Mouse (Mus musculus) T-helper 1 cell (primary cell): ENCODE measurements around the gene Olfr1493-ps1.

Experiments used
- in situ Hi-C: fragments of 300-600 bp; cut with MboI, MseI; formaldehyde crosslinking; loops from one replicate; pipeline ENCODE4 v1.15.1; 2025; ENCODE audit warnings: high pct_unique_total_duplicates

The Olfr1493-ps1 gene

DNA sequence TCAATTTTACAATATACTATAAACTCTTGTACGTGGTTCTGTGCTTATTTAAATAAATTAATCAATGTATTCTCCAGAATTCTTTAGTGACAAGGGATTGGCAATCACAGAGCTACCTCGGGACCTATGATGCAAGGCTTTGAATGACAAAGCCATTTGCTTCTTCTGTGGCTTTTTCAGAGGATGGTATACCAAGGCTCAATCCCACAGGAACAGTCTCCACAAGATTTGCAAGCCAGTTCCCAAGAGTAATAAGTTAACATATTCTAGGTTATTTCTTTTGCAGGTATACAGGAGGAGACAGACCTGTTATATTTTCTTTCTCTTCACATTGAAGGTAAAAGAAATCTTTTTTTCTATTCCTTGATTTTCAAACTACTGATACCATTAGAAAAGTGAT, at the start of gene Olfr1493-ps1:
TSS of gene Olfr1493-ps1 (plus strand) at position 301 of the 400 bp plus-strand sequence.
- in situ Hi-C loops = no loop called here

DNA sequence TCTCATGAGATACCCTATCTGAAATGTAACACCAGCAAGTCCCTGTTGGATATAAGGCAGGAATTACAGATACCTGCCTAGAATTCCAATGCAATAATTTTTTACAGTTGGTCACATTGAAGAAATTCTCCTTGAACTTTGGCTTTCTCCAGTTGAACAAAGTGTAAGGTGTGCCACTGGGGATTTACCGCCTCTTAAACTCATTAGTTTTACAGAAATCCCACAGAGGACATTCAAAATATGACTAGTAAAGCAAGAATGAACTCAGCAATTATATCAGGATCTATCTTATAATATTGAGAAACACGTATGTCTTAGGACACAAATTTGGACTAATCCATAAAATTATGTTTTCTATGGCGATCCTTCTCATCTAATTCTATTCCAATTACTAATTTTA, 26.1 kb upstream of the Olfr1493-ps1 start, which contains the start of gene Olfr1491:
TSS of gene Olfr1491 (plus strand) at position 301 of the 400 bp plus-strand sequence.
- in situ Hi-C loops = no loop called here

DNA sequence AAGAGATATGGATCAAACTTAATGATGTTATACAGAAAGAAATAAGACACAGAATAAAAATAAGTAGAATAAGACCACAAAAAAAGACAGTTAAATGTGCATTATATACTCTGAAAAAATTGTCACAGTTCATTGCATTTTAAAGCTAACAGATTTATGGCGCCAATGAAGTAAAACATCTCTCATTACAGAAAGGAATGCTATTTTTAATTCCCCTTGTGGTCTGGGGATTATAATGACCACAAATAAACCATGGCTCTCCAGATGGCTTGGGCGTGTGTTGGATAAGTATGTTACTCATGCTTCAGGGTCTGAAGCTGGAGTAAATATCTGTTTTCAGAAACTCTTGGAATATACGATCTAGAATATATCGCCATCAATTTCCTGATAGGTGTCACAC, 16.4 kb downstream of the Olfr1493-ps1 start, which contains the start of gene Olfr1494:
TSS of gene Olfr1494 (plus strand) at position 301 of the 400 bp plus-strand sequence.
- in situ Hi-C loops = no loop called here

DNA sequence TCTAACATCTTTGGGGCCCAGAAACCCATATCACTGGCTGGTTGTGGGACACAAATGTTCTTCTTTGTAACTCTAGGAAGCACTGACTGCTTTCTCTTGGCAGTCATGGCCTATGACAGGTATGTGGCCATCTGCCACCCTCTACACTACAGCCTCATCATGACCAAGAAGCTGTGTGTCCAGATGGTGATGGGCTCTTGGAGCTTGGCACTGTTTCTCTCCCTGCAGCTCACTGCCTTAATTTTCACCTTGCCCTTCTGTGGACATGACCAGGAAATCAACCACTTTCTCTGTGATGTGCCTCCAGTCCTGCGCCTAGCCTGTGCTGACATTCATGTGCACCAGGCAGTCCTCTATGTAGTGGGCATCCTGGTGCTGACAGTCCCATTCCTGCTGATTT, 26.3 kb downstream of the Olfr1493-ps1 start:
- in situ Hi-C loops = no loop called here

- in situ Hi-C loops = no loop called here
These were observed 41.2 kb downstream of the Olfr1493-ps1 start, which contains the start of gene Olfr1495 for GRCm38 (mm10) chr19:13764306-13764705. Gene Olfr1495, plus strand, starts transcription at chr19:13764606.

DNA sequence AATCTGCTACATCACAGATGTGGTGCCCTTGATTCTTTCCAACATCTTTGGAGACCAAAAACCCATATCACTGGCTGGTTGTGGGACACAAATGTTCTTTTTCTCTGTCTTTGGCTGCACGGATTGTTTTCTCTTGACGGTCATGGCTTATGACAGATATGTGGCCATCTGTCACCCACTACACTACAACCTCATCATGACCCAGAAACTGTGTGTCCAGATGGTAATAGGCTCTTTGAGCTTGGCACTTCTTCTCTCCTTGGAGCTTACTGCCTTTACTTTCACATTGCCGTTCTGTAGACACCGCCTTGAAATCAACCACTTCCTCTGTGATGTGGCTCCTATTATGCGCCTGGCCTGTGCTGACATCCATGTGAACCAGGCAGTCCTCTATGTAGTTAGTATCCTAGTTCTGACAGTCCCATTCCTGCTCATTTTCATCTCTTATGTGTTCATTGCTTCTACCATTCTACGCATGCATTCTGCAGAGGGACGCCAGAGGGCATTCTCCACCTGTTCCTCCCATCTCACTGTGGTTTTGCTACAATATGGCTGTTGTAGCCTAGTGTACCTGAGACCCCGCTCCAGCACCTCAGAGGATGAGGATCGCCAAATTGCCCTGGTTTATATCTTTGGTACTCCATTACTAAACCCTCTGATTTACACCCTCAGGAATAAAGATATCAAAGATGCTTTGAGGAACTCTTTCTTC, 45.6 kb downstream of the Olfr1493-ps1 start:
- in situ Hi-C loops = no loop called here

DNA sequence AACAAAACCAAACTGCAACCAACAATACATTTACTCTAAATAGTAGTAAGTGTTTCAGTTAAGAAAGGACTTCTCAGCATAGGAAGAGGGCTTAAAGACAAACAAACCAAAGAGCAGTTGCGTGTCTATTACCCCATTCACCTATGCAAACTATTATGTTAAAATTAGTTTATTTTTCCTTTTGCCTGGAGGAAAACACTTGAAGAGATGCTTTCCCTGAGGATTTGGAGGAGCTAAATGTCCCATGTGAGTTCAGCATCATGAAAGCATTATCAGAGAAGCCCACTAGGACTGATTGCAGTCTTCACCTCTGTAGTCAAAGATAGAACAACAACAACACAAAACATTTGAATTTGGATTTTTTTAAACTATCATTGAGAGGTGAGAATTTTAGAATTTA, 54.5 kb downstream of the Olfr1493-ps1 start, which contains the start of gene Olfr1496:
TSS of gene Olfr1496 (plus strand) at position 301 of the 400 bp plus-strand sequence.
- in situ Hi-C loops = no loop called here
